Mouse (Mus musculus): ENCODE measurements around the gene Sema3g.

DNA sequence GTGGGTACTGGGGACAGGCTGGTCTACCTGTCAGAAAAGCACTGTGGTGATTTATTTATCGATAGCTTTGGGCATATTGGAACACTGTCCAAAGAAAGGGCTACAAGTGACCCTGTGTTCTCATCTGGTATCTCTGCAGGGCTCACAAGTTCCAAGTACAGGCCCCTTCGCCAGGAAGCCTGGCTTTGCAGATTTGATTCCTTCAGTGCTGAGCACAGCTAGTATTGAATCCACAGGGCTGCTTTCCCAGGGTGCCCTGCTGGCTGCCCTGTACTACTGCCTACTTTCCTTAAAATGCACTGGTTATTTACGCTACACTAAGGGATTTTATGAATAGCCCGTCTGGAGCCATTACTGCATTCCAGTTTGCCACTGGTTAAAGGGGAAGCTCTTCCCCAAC is 36.1 kb upstream of the Sema3g start:
- no peak for TF ChIP-seq CTCF (IDR thresholded peaks at IDR 0.05; ENCODE audit: borderline replicate concordance, insufficient read depth, low read depth, low read length)
- no peak for TF ChIP-seq POLR2A (IDR thresholded peaks at IDR 0.05; ENCODE audit: borderline replicate concordance, insufficient read depth, low read length)

Measured in cerebellum, adult 2 months (tissue).